Mouse (Mus musculus): Measurements from ENCODE around the gene Cd200r1. TPM values are rescaled to one million over a fixed set of nuclear protein-coding genes. Genes with fewer than 3 reads are reported as not detected.
"Not testable (repeated sequence)": the region's sequence is repeated elsewhere in the genome, so short reads cannot be mapped to it uniquely, and the experiment has no call there.

The Cd200r1 gene
- polyA plus RNA-seq, 1 experiment from 2014 or later = 0.43 TPM

DNA sequence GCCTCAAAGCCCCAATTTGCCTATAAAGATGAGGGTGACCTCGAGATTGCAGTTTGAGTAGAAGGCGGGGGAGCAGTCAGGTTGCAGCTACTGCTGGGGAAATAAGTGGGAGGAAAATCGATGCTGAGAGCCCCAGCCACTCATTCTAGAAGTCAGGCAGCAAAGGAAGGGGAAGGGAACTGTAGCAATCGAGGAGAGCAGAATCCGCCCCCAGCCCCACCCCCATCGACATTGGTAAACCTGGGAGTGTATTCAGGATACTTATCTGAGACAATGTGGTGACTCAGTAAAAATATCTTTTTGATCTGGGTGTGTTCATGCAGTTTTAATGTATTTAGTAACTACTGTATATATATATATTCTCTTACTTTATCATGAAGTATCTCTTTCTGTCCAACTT lies 7.0 kb downstream of the Cd200r1 start:
- Histone ChIP-seq H3K4me1 (no peaks in the 10 kb centered on the region), H3K4me3 (no peak overlapping the region), H3K36me3 (ENCODE audit: poor library complexity, severe bottlenecking) (no peaks in the 10 kb centered on the region), H3K27ac (no peak overlapping the region), H3K4me2 (no peak overlapping the region), H3K9ac (no peak overlapping the region), H3K9me3 (replicated peaks) (no peaks in the 10 kb centered on the region), H3K27me3 (no peaks in the 10 kb centered on the region)
- 80% methylated on average over 6 of the region's 6 CpGs for WGBS
- ATAC-seq = no peak

DNA sequence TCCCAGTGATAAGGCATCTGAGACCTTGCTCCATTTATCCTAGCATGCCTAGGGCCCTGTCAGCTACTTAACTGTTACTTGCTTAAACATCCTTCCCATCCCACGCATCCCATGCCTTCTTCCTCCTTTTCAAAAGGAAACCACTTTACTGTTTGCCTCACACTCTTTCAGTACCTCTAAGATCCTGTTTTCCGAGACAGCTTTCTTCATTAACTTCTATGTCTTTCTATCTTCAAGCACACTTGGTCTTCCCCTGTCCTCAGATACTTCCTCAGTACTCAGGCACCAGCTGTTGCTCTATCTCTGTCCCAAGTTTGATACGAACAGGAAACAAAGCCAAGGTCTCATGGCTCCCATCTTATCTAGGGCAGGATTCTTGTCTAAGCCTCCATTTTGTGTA lies 8.1 kb downstream of the Cd200r1 start:
- Histone ChIP-seq H3K36me3 (ENCODE audit: poor library complexity, severe bottlenecking) (no peaks in the 10 kb centered on the region), H3K27me3 (no peaks in the 10 kb centered on the region), H3K4me2 (no peak overlapping the region), H3K4me1 (no peaks in the 10 kb centered on the region), H3K4me3 (no peak overlapping the region), H3K27ac (no peak overlapping the region), H3K9me3 (replicated peaks) (no peaks in the 10 kb centered on the region), H3K9ac (no peak overlapping the region)
- ATAC-seq = no peak
- WGBS = 89% methylated on average over 3 of the region's 3 CpGs

DNA sequence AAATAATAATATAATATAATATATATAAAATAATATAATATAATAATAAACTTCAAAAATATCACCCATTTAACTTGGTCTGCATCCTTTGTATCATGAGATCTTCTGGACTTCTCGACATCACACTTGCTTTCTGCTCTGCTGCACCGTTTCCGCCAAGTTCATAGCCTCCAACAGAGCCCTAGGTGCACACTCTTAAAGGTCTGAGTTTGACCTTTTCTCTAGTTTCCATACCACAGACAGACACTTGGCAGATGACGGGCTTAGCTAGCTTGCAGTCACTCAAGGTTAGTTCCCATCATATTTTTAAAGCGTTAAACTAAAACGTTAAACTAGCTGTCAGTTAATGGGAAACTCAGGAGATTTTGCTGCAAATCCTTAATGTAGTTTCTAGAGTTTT lies 8.7 kb downstream of the Cd200r1 start:
- WGBS = 91% methylated on average over 6 of the region's 6 CpGs
- no peak overlapping the region for H3K9ac ChIP-seq
- no peak overlapping the region for H3K4me3 ChIP-seq
- H3K4me2 ChIP-seq = no peak overlapping the region
- H3K9me3 ChIP-seq (replicated peaks) = no peaks in the 10 kb centered on the region
- no peaks in the 10 kb centered on the region for H3K27me3 ChIP-seq
- ATAC-seq = no peak
- H3K27ac ChIP-seq = no peak overlapping the region
- H3K36me3 ChIP-seq (ENCODE audit: poor library complexity, severe bottlenecking) = no peaks in the 10 kb centered on the region
- H3K4me1 ChIP-seq = no peaks in the 10 kb centered on the region

DNA sequence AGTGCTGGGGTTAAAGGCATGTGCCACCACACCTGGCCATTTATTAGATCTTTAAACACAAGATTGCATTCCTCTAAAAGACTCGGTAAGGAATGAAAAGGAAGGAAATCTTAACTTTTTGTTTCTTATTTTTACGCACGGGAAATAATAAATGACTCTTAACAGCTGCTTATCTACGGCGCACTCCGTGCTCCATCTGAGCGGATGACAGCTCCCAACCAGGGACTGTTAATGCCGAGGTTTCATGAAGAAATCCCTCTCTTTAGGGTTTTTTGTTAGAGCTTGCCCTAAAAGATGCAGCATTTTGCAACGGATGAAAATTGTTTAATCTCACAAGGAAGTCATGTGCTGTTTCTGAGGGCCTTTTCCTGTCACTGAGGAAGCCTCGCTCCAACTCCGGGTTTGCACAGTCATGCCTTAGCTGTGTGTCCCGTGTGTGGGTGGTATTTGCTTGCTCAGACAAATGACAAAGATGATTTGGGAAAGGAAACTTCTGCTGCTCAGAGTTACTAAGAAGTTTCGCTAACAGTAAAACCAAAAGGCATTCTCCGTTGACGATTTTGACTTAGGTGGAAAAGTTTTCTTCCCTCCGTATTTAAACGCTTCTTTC lies 13.1 kb downstream of the Cd200r1 start:
- Histone ChIP-seq H3K36me3 (ENCODE audit: poor library complexity, severe bottlenecking) (no peaks in the 10 kb centered on the region), H3K4me3 (no peak overlapping the region), H3K9me3 (replicated peaks) (no peaks in the 10 kb centered on the region), H3K27ac (no peak overlapping the region), H3K9ac (no peak overlapping the region), H3K4me2 (no peak overlapping the region), H3K4me1 (no peaks in the 10 kb centered on the region), H3K27me3 (no peaks in the 10 kb centered on the region)
- no peak for ATAC-seq
- WGBS = 85% methylated on average over 17 of the region's 17 CpGs

DNA sequence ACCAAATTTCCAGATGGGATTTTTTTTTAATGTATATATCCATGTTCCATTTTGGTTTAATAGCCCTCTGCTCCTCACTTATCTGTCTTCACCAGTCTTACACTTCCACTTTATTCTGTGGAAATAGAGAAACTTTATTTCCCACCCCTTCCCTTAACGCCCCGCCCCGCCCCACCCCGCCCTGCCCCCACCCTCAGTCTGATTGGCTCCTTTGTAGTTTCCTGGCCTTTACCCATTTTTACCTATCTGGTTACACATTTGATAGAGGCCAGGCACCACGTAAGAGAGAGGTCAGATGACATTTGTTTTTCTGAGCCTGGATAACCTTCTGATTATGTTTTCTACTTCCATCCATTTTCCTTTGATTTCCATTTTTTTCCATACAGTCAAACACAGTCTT lies 14.0 kb downstream of the Cd200r1 start:
- H3K4me2 ChIP-seq = no peak overlapping the region
- no peak overlapping the region for H3K9ac ChIP-seq
- H3K4me1 ChIP-seq = no peaks in the 10 kb centered on the region
- H3K4me3 ChIP-seq = no peak overlapping the region
- no peak overlapping the region for H3K27ac ChIP-seq
- WGBS = 95% methylated on average over 5 of the region's 5 CpGs
- ATAC-seq = no peak
- H3K27me3 ChIP-seq = no peaks in the 10 kb centered on the region
- H3K9me3 ChIP-seq (replicated peaks) = no peaks in the 10 kb centered on the region
- no peaks in the 10 kb centered on the region for H3K36me3 ChIP-seq (ENCODE audit: poor library complexity, severe bottlenecking)

DNA sequence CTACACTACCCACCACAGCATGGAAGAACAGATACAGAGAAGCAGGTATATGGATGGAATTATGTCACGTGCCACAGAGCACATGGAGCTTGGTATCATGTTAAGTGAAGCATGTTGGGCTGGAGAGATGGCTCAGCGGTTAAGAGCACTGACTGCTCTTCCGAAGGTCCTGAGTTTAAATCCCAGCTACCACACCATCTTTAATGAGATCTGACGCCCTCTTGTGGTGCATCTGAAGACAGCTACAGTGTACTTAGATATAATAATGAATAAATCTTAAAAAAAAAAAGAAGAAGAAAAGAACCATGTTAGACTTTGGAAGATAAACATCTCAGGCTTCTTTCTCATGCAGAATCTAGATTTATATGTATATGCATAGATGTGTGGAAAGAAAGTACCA lies 15.2 kb downstream of the Cd200r1 start:
- Histone ChIP-seq H3K4me2 (no peak overlapping the region), H3K27me3 (no peaks in the 10 kb centered on the region), H3K9ac (no peak overlapping the region), H3K27ac (no peak overlapping the region), H3K4me1 (no peaks in the 10 kb centered on the region), H3K36me3 (ENCODE audit: poor library complexity, severe bottlenecking) (no peaks in the 10 kb centered on the region), H3K9me3 (replicated peaks) (no peaks in the 10 kb centered on the region), H3K4me3 (no peak overlapping the region)
- no peak for ATAC-seq
- 60% methylated on average over 4 of the region's 4 CpGs for WGBS

DNA sequence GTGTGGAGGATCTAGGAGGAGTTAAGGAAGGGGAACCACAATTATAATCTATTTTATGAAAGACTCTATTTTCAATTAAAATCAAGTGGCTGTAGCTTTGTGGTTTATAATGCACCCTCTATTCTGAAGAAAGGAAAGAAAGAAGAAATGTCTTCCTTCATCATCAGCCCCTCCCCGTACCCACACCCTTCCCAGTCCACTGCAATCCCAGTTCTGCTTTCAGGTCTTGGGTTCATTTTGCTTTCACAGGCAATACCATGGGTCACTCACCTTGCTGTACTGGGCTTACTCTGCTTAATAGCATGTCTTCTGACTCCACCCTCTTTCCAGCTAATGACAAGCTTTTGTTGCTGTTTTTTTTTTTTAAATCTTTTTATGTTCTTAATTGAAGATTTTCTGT lies 21.4 kb downstream of the Cd200r1 start:
- Histone ChIP-seq H3K4me3 (no peak overlapping the region), H3K4me2 (no peak overlapping the region), H3K4me1 (no peaks in the 10 kb centered on the region), H3K27me3 (no peaks in the 10 kb centered on the region), H3K9ac (no peak overlapping the region), H3K27ac (no peak overlapping the region), H3K36me3 (ENCODE audit: poor library complexity, severe bottlenecking) (no peaks in the 10 kb centered on the region), H3K9me3 (replicated peaks) (no peaks in the 10 kb centered on the region)
- 100% methylated on average over 1 of the region's 1 CpGs for WGBS
- no peak for ATAC-seq

DNA sequence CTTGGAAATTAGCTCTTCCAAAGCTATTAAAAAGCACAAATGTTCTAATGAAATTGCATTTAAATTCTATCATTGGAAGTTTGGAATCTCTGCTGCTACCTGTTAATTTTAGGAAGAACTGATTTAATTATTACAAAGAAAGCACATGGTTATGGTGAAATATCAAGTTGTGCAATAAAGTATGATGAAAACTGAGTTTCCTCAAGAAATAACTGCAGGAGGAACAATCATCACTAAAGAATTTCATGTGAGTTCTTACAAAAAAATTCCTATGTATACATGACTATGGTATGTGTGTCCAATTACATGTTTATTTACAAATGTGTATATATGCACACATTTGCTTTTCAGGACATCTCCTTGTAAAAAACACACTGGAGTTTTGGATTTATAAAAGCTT lies 28.9 kb downstream of the Cd200r1 start:
- no peaks in the 10 kb centered on the region for H3K4me1 ChIP-seq
- H3K27me3 ChIP-seq = no peaks in the 10 kb centered on the region
- H3K9ac ChIP-seq = no peak overlapping the region
- no peak overlapping the region for H3K4me3 ChIP-seq
- no peak overlapping the region for H3K27ac ChIP-seq
- H3K4me2 ChIP-seq = no peak overlapping the region
- H3K9me3 ChIP-seq (replicated peaks) = no peaks in the 10 kb centered on the region
- ATAC-seq = no peak
- no peaks in the 10 kb centered on the region for H3K36me3 ChIP-seq (ENCODE audit: poor library complexity, severe bottlenecking)

DNA sequence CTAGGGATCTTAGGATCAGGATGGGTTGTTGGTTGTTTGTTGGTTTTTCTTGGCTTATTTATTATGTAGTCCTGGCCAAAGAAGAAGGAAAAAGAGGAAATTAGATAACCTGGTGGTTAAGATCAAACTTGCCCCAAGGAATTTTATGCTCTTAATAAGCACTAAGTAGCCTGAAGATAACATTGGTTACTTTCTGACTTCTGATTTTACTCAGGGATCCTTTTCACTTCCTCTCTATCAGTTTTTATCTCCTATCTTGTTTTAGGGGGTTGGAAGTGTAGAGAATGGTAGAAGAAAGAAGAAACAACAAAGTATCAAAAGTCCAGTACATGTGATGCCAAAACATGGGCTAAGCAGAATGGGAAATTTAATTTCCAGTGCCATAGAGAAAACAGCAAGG lies 40.4 kb downstream of the Cd200r1 start:
- no peaks in the 10 kb centered on the region for H3K27me3 ChIP-seq
- H3K36me3 ChIP-seq (ENCODE audit: poor library complexity, severe bottlenecking) = no peaks in the 10 kb centered on the region
- ATAC-seq = no peak

DNA sequence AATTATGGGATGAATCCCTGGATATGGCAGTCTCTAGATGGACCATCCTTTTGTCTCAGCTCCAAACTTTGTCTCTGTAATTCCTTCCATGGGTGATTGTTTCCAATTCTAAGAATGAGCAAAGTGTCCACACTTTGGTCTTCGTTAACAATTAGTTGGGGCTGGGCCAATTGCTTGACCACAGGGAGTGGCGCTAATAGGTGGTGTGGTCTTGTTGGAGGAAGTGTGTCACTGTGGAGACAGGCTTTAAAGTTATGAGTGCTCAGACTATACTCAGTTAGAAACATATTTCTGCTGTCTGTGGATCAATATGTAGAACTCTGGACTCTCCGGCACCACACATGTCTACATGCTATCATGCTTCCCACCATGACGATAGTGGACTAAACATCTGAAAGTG lies 44.7 kb downstream of the Cd200r1 start:
- H3K4me2 ChIP-seq; H3K36me3 ChIP-seq (ENCODE audit: poor library complexity, severe bottlenecking); H3K27ac ChIP-seq; H3K4me1 ChIP-seq; H3K4me3 ChIP-seq; H3K27me3 ChIP-seq; H3K9me3 ChIP-seq (replicated peaks); ATAC-seq; H3K9ac ChIP-seq: not testable (repeated sequence)
- WGBS = 99% methylated on average over 4 of the region's 4 CpGs

More for the DNA sequence above, 40.4 kb downstream of the Cd200r1 start:
- no peak overlapping the region for H3K27ac ChIP-seq
- H3K4me3 ChIP-seq = no peak overlapping the region
- no peak overlapping the region for H3K9ac ChIP-seq
- H3K4me1 ChIP-seq = no peaks in the 10 kb centered on the region
- H3K4me2 ChIP-seq = no peak overlapping the region
- no peaks in the 10 kb centered on the region for H3K9me3 ChIP-seq (replicated peaks)

DNA sequence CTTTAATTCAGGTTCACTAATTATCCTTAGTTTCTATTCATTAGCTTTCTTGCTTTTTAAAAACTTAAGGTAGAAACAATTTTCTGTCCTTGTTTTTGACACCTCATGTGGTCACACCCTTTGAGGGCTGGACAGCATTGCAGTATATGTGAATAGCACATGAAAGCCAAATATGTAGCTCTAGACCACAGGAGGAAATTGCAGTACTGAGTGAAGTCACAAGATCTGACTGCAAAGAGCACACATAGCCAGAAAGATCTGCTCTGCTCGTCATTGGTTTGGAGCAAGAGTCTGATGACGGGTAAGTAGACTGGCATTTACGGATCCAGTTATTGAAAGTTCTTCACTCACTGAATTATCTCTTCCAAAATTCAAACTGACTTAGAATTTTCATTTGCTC lies 46.0 kb downstream of the Cd200r1 start, which contains the start of gene Cd200r4:
Gene Cd200r4, plus strand, starts transcription at position 190 of the 400 bp plus-strand sequence.
- no peak for ATAC-seq
- 89% methylated on average over 3 of the region's 3 CpGs for WGBS
- Histone ChIP-seq H3K4me1 (no peaks in the 10 kb centered on the region), H3K4me2 (no peak within 1 kb of the TSS), H3K36me3 (ENCODE audit: poor library complexity, severe bottlenecking) (no peaks in the 10 kb centered on the region), H3K4me3 (no peak within 1 kb of the TSS), H3K9me3 (replicated peaks) (no peaks in the 10 kb centered on the region), H3K27ac (no peak within 1 kb of the TSS), H3K27me3 (no peaks in the 10 kb centered on the region), H3K9ac (no peak within 1 kb of the TSS)

DNA sequence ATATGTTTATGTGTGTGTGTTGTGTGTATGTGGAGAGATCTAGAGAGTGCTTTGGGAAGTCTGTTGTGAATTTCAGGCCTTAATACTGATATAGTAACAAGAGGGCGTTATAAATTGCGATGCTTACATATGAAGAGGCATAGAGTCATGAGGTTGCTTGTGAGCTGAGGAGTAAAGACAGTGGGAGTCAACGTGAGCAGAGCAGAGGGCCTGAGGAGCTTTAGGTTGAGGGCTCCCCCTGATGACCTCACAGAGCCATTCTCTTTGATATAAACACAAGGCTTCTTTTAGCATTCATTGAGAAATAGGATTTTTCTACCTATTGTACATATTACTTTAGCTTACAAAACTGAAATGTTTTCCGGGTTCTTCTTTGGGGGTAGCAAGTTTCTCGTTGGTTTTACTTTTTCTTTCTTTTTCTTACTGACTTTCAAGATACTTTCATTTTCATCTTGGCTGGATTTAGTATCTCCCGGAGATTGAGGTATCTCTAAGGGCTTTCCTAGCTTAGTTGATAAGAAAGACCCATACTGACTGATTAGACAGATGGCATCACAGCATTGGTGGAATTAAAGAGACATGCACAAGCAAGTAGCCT lies 47.0 kb downstream of the Cd200r1 start:
- Histone ChIP-seq H3K4me2 (no peak overlapping the region), H3K36me3 (ENCODE audit: poor library complexity, severe bottlenecking) (no peaks in the 10 kb centered on the region), H3K27me3 (no peaks in the 10 kb centered on the region), H3K9me3 (replicated peaks) (no peaks in the 10 kb centered on the region), H3K27ac (no peak overlapping the region), H3K4me1 (no peaks in the 10 kb centered on the region), H3K4me3 (no peak overlapping the region), H3K9ac (no peak overlapping the region)
- WGBS = 87% methylated on average over 6 of the region's 6 CpGs
- ATAC-seq = no peak

DNA sequence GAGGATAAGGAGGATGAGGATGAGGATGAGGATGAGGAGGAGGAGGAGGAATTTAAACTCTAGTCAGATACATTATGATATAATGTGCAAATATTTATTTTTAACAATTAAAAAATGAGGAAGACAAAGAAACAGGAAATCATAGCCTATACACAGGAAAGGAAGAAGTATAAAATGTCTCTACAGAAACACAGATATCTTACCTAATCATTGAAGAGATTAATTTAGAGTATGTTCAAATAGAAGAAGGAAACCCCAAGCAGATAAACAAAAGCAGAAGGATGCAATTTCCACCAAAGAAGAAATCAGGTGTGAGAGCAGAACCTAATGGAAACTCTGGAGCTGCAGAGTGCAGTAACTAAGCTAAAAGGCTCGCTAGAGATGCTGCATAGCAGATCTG lies 52.5 kb downstream of the Cd200r1 start:
- Histone ChIP-seq H3K36me3 (ENCODE audit: poor library complexity, severe bottlenecking) (no peaks in the 10 kb centered on the region), H3K27ac (no peak overlapping the region), H3K4me2 (no peak overlapping the region), H3K27me3 (no peaks in the 10 kb centered on the region), H3K9me3 (replicated peaks) (no peaks in the 10 kb centered on the region), H3K4me1 (no peaks in the 10 kb centered on the region), H3K9ac (no peak overlapping the region), H3K4me3 (no peak overlapping the region)
- WGBS = 63% methylated on average over 1 of the region's 1 CpGs
- ATAC-seq = no peak

All from forebrain, embryonic 13.5 days (tissue).